Mouse (Mus musculus): ENCODE results near the gene Vil1.

DNA sequence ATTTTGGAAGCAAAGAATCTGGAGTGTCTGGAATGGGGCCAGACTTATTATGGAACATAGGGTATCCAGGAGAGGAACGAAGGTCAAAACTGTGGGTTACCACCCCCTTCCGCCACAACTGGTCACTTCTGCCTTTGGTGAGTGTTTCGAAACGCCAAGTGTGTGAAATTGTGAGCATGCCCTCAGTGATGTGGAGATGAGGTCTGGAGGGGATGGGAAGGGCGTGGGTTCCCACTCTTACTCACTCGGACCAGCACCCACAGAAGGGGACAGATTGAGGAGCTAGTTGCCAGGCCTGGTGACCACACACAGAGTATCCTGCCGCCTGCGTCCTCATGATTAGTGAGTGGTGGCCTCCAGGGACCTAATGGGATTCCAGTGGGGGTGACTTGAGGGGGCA lies 34.2 kb upstream of the Vil1 start, which contains the start of gene Slc11a1:
- TF ChIP-seq POLR2A (IDR thresholded peaks at IDR 0.05; ENCODE audit: borderline replicate concordance, control insufficient read depth, low read depth, low read length) (no peak), CTCF (IDR thresholded peaks at IDR 0.05; ENCODE audit: control insufficient read depth, insufficient read depth, low read length) (no peak)
